Mouse (Mus musculus) midbrain, embryonic 11.5 days (tissue): ENCODE results near the gene Slco1a1. TPM values are rescaled to one million over a fixed set of nuclear protein-coding genes. Genes with fewer than 3 reads are reported as not detected.
"Not testable (repeated sequence)": the region's sequence is repeated elsewhere in the genome, so short reads cannot be mapped to it uniquely, and the experiment has no call there.

Experiments
- ATAC-seq: fragments of 200-750 bp; cut with Nextera tagmentation; 2 replicates; pipeline ENCODE4 v1.8.0; 2017; ENCODE audit warnings: moderate TSS enrichment, moderate library complexity; ENCODE audit not compliant: low FRiP score
- DNase-seq: peaks from one replicate; pipeline ENCODE4 v3.0.0; 2015; ENCODE audit warnings: low spot score; ENCODE audit errors: missing footprints
- H3K27ac ChIP-seq: fragments of 300-500 bp; sonication (generic); 2 replicates; pipeline ENCODE4 v1.5.1; 2014; ENCODE audit warnings: low read depth, low read length
- H3K27me3 ChIP-seq: fragments of 300-500 bp; sonication (generic); 2 replicates; pipeline ENCODE4 v1.6.1; 2014; ENCODE audit warnings: mild to moderate bottlenecking, low read length, moderate library complexity, mixed read lengths; ENCODE audit not compliant: control insufficient read depth, insufficient read depth
- H3K36me3 ChIP-seq: fragments of 300-500 bp; sonication (generic); 2 replicates; pipeline ENCODE4 v1.6.1; 2014; ENCODE audit warnings: mild to moderate bottlenecking, low read length, moderate library complexity, mixed read lengths; ENCODE audit not compliant: control insufficient read depth, insufficient read depth
- H3K4me1 ChIP-seq: fragments of 300-500 bp; sonication (generic); 2 replicates; pipeline ENCODE4 v1.6.1; 2014; ENCODE audit warnings: low read length; ENCODE audit not compliant: control insufficient read depth, insufficient read depth
- H3K4me2 ChIP-seq: fragments of 300-500 bp; sonication (generic); 2 replicates; pipeline ENCODE4 v1.6.1; 2014; ENCODE audit warnings: mild to moderate bottlenecking, moderate library complexity
- H3K4me3 ChIP-seq: fragments of 300-500 bp; sonication (generic); 2 replicates; pipeline ENCODE4 v1.5.1; 2014; ENCODE audit warnings: low read depth, low read length
- H3K9ac ChIP-seq: fragments of 300-500 bp; sonication (generic); 2 replicates; pipeline ENCODE4 v1.6.1; 2014; ENCODE audit warnings: low read length
- H3K9me3 ChIP-seq: fragments of 300-500 bp; sonication (generic); 2 replicates; pipeline ENCODE4 v1.6.1; 2016; ENCODE audit warnings: low read length; ENCODE audit not compliant: control insufficient read depth
- WGBS: fragments of 180-500 bp; shearing (Covaris S2); extraction: QIAGEN DNeasy Blood & Tissue Kit; methylation state at CpG from one replicate; pipeline ENCODE4 v1.1.7; 2014; 5-methylcytosine and 5-hydroxymethylcytosine counted together
- polyA plus RNA-seq: library from polyadenylated mRNA; unstranded; fragments of >200 nt; fragmentation: Nextera tagmentation; extraction: Ambion mirVana; gene quantifications from 2 replicates; pipeline ENCODE4 v1.2.1, GENCODE M21; 2014

Gene Slco1a1
- polyA plus RNA-seq, 1 experiment from 2014 or later, result not detected

DNA sequence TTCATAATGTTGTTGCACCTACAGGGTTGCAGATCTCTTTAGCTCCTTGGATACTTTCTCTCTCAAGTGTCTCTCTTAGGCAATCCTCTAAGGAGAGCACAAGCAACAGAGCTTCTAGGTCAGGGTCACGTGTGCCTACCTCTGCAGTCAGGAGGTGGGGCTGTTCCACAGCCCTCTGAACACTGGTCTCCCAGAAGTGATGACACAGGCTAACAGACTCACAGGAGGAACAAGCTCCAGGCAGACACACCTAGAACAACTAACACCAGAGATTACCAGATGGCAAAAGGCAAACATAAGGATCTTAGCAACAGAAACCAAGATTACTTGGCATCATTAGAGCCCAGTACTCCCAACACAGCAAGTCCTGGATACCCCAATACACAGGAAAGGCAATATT lies 64.2 kb downstream of the Slco1a1 start:
- Histone ChIP-seq H3K4me3 (no peak overlapping the region), H3K9ac (no peak overlapping the region), H3K9me3 (no peaks in the 10 kb centered on the region), H3K27ac (no peak overlapping the region), H3K4me1 (no peaks in the 10 kb centered on the region), H3K36me3 (no peaks in the 10 kb centered on the region), H3K27me3 (no peaks in the 10 kb centered on the region), H3K4me2 (no peak overlapping the region)
- DNase-seq, result no peak
- WGBS, result 62% methylated on average over 1 of the region's 1 CpGs
- no peak for ATAC-seq

DNA sequence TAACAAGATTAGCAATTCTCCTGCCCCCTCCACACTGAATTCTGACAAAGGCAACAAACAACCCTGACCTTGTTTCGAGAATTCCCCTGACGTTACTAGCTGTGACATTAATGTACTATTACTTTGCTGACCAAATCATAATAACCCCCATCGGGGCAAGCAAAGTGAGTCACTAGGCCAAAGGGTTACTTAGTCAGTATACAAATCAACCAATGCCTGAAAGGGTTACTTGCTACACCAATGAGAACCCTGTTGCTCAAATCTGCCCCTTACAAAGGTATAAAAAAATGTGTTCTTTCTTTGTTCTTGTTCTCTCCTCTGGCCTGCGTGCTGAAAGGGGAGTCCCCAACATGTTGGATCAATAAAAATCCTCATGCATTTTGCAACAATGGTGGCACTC lies 71.0 kb downstream of the Slco1a1 start:
- H3K9me3 ChIP-seq, H3K27me3 ChIP-seq, ATAC-seq, DNase-seq, H3K9ac ChIP-seq, H3K4me3 ChIP-seq, H3K4me2 ChIP-seq, H3K4me1 ChIP-seq, H3K27ac ChIP-seq, H3K36me3 ChIP-seq: not testable (repeated sequence)
- 79% methylated on average over 4 of the region's 4 CpGs for WGBS

DNA sequence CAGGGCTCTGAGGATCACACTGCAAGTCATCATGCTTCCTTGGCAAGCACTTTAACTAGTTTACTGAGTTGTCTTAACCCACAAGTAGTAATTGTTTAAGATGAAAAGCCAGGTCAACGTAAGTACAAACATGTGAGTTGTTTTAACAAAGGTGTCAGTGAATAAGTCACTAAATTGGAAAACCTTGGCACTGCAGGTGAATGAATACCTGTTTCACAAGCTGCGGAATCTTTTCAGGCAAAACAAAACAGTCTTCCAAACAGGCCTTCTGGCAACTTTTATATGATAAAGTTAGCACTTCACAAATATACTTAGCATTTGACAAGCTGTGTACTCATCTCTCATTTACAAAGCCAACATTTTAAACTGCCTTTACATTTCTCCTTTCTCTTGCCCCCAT lies 75.1 kb downstream of the Slco1a1 start:
- ATAC-seq (no peak), DNase-seq (no peak)
- H3K9ac ChIP-seq, result no peak overlapping the region
- 82% methylated on average over 2 of the region's 2 CpGs for WGBS
- no peaks in the 10 kb centered on the region for H3K4me1 ChIP-seq
- no peak overlapping the region for H3K4me3 ChIP-seq
- H3K27ac ChIP-seq, result no peak overlapping the region
- no peaks in the 10 kb centered on the region for H3K36me3 ChIP-seq
- no peaks in the 10 kb centered on the region for H3K9me3 ChIP-seq
- no peaks in the 10 kb centered on the region for H3K27me3 ChIP-seq
- no peak overlapping the region for H3K4me2 ChIP-seq

DNA sequence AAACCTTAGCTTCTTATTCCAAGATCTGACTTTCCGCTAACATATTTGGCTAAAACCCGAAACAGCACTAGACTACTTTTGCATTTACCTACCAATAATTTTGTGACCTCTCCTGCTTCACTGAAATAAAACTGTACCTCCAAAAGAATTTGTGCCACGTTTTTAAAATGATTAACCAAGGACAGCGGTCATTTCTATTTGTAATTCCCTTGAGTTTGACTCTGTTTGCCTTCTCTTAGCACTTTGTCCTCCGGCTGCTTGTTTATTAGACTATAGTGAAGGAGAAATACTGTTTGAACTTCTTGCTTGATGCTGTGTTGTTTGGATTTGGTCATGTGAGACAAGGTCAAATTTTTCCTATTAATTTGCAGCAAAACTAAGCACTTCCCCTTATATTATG lies 78.0 kb downstream of the Slco1a1 start:
- 84% methylated on average over 5 of the region's 5 CpGs for WGBS
- no peak for ATAC-seq
- no peak overlapping the region for H3K4me2 ChIP-seq
- DNase-seq, result no peak
- no peaks in the 10 kb centered on the region for H3K36me3 ChIP-seq
- H3K27me3 ChIP-seq, result no peaks in the 10 kb centered on the region
- H3K9ac ChIP-seq, result no peak overlapping the region
- no peak overlapping the region for H3K27ac ChIP-seq
- H3K4me1 ChIP-seq, result no peaks in the 10 kb centered on the region
- H3K4me3 ChIP-seq, result no peak overlapping the region
- H3K9me3 ChIP-seq, result no peaks in the 10 kb centered on the region

DNA sequence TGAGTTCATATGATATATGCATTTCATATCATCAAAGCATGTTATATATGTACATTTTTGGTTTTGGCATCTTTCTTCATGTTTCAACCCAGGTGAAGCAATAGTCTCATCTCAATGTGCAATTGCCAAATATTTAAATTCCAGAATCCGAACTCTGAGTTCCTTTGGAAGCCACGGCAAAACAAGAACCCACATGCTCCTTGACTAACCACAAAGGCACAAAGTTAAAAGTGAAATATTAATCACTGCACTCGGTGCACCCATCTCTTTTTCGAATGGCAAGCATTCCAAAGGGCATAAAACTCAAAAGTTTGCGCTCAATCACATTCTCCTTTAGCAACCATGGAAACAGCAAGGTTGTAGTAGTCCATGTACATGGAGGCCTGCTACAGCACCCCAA lies 80.7 kb downstream of the Slco1a1 start:
- Histone ChIP-seq H3K9me3 (no peaks in the 10 kb centered on the region), H3K27ac (no peak overlapping the region), H3K4me2 (no peak overlapping the region), H3K9ac (no peak overlapping the region), H3K4me1 (no peaks in the 10 kb centered on the region), H3K4me3 (no peak overlapping the region), H3K36me3 (no peaks in the 10 kb centered on the region), H3K27me3 (no peaks in the 10 kb centered on the region)
- DNase-seq (no peak), ATAC-seq (no peak)
- 84% methylated on average over 5 of the region's 5 CpGs for WGBS

DNA sequence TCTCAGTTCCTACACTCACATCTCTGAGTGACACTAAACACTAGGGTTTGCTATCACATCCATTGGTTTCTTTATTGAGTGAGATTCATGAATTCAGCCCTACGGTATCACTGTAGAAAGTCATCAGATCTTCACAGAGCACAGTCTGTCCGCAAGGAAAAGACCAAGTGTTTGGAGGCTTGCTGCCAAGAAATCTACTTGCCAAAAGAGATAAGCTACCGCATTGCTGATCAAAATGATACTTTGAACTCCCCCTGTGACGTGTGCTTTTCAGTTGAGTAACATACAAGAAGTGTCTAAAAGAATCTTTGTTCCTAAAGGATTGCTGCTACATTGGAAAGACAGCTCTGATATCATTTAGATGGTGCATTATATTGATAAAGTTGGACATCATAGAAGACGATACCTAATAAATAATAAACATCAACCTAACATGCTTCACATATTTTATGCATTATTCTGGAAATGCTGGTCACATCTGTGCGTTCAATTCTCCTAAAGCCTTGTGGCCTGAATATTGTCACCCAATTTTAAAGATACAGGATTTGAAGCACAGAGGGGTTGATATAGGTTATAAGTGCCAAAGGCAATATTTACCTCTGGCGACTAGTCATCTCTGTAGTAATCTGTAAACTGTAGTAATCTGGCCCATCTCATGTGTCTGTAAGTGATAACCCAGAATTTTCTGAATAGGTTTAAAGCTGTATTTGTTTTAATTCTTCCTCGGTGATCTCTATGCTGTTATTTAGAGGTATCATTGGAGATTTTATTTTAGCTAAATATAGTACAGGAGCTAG lies 88.8 kb downstream of the Slco1a1 start:
- Histone ChIP-seq H3K36me3 (no peaks in the 10 kb centered on the region), H3K27me3 (no peaks in the 10 kb centered on the region), H3K9me3 (no peaks in the 10 kb centered on the region), H3K4me1 (no peaks in the 10 kb centered on the region), H3K9ac (no peak overlapping the region), H3K4me2 (no peak overlapping the region), H3K4me3 (no peak overlapping the region), H3K27ac (no peak overlapping the region)
- ATAC-seq (no peak), DNase-seq (no peak)
- 91% methylated on average over 8 of the region's 8 CpGs for WGBS

Other genes starting within 250 kb of the Slco1a1 start
- gene Gm5724, start 173.2 kb downstream of the Slco1a1 start, polyA plus RNA-seq, result not detected in 2 replicates
- not detected in 2 replicates for gene Slco1a4, start 90.8 kb downstream of the Slco1a1 start, polyA plus RNA-seq
- 0.08 TPM in 1 of 2 replicates, not detected in the other for gene Gm6614, start 64.5 kb upstream of the Slco1a1 start, polyA plus RNA-seq